Mouse (Mus musculus): ENCODE results near the gene Elovl2. TPM values are rescaled to one million over a fixed set of nuclear protein-coding genes. Genes with fewer than 3 reads are reported as not detected.

Elovl2 gene
- polyA plus RNA-seq, 1 experiment, result 12.6 TPM

DNA sequence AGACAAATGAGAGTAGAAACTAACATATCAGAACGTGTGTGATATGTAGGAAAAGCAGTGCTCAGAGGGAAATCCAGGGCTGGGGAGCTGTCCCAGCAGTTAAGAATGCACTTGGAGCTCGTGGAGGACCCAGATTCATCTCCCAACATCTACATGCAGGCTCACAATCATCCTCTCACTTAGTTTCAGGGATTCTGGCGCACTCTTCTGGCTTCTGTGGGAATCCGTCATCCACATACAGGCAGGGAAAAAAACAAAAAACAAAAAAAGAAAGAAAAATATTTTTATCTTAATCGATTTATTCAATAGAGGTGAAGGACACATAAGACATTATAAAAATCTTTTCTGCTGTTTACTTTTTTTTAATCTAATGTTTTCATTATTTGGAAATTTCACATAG is 61.8 kb downstream of the Elovl2 start:
- Histone ChIP-seq H3K4me1 (ENCODE audit: control insufficient read depth, insufficient read depth, low read length) (no peaks in the 10 kb centered on the region), H3K27ac (ENCODE audit: insufficient read depth, low read length) (no peak overlapping the region), H3K4me3 (ENCODE audit: insufficient read depth, low read length) (no peak overlapping the region)
- TF ChIP-seq CTCF (IDR thresholded peaks at IDR 0.05; ENCODE audit: extremely low read depth, insufficient read depth, low read length) (peak; percentile 12; the same call in 1 of the 2 replicates), POLR2A (IDR thresholded peaks at IDR 0.05; ENCODE audit: extremely low read depth, insufficient read depth, low read length) (no peak)

GRCm38 (mm10) chr13:41153146-41153545 is 67.1 kb downstream of the Elovl2 start:
- no peak for TF ChIP-seq CTCF (IDR thresholded peaks at IDR 0.05; ENCODE audit: extremely low read depth, insufficient read depth, low read length)
- TF ChIP-seq POLR2A (IDR thresholded peaks at IDR 0.05; ENCODE audit: extremely low read depth, insufficient read depth, low read length), result no peak
- Histone ChIP-seq H3K27ac (ENCODE audit: insufficient read depth, low read length) (no peak overlapping the region), H3K4me1 (ENCODE audit: control insufficient read depth, insufficient read depth, low read length) (no peaks in the 10 kb centered on the region), H3K4me3 (ENCODE audit: insufficient read depth, low read length) (no peak overlapping the region)

DNA sequence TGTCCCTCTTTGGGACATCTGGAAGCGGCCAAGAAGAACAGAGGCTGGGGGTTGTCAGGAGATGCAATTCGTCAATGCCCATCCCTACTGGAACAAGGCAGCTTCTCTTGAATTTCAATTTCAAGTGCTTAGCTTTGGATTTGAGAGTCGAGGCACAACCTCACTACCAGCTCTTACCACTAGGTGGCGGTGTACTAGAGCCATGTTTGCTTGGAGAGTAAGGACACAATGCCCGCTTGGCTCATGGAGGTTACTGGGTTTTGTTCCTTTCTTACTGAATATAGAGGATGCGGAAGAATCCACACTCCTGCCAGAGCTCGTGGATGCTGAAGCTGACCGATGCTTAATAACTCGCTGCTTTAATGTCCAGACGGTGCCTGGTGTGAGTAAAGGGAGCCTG is 73.9 kb downstream of the Elovl2 start:
- H3K4me3 ChIP-seq (ENCODE audit: insufficient read depth, low read length), result no peak overlapping the region
- TF ChIP-seq CTCF (IDR thresholded peaks at IDR 0.05; ENCODE audit: extremely low read depth, insufficient read depth, low read length) (peak; percentile 85), POLR2A (IDR thresholded peaks at IDR 0.05; ENCODE audit: extremely low read depth, insufficient read depth, low read length) (no peak)

DNA sequence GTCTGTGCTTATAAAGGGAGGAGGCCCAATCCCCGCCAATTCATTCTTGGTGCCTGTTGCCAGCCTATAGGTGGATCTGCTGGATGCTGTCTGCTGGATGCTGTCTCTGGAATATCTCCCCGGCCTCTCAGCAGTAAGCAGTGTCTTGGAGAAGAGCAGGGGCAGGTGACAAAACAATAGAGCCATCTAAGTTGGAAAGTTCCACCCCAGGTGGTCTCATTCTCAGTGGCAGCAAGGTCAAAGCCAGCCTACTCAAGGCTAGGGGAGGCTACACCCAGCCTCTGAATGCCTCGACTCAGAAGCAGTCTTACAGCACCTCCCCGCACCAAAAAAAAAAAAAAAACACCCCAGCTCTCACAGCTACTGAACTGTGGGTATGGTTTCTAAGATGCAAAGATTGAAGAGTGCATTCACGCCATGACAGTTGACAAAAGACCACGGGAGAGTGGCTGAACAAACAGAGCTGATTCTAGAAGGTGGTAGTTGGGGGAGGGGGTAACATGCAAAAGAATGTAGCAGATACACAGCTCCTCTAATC is 74.7 kb downstream of the Elovl2 start:
- Histone ChIP-seq H3K4me1 (ENCODE audit: control insufficient read depth, insufficient read depth, low read length) (no peaks in the 10 kb centered on the region), H3K27ac (ENCODE audit: insufficient read depth, low read length) (no peak overlapping the region), H3K4me3 (ENCODE audit: insufficient read depth, low read length) (no peak overlapping the region)
- TF ChIP-seq CTCF (IDR thresholded peaks at IDR 0.05; ENCODE audit: extremely low read depth, insufficient read depth, low read length), result no peak
- no peak for TF ChIP-seq POLR2A (IDR thresholded peaks at IDR 0.05; ENCODE audit: extremely low read depth, insufficient read depth, low read length)

More for the DNA sequence above, 73.9 kb downstream of the Elovl2 start:
- no peaks in the 10 kb centered on the region for H3K4me1 ChIP-seq (ENCODE audit: control insufficient read depth, insufficient read depth, low read length)
- H3K27ac ChIP-seq (ENCODE audit: insufficient read depth, low read length), result no peak overlapping the region

DNA sequence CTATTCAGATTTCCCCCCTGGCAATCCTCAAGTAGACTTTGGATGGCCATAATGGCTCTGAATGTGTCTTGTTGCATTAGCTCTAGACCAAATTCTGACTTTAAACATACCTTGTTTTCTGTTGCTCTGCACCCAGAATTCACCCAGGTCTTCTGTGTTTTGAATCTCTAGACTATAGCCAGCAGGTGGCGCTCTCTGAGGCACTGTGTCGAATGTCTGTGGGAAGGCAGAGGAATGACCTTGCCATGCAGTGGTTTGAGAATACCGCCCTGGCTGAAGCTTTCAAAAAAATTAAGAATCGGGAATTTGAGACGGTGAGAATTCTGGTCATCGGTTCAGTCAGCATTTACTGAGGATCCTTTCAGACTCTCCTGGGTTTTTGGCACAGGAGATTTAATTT is 85.3 kb downstream of the Elovl2 start:
- no peaks in the 10 kb centered on the region for H3K4me1 ChIP-seq (ENCODE audit: control insufficient read depth, insufficient read depth, low read length)

More for the DNA sequence above, 85.3 kb downstream of the Elovl2 start:
- H3K4me3 ChIP-seq (ENCODE audit: insufficient read depth, low read length), result no peak overlapping the region
- TF ChIP-seq CTCF (IDR thresholded peaks at IDR 0.05; ENCODE audit: extremely low read depth, insufficient read depth, low read length) (peak; percentile 65), POLR2A (IDR thresholded peaks at IDR 0.05; ENCODE audit: extremely low read depth, insufficient read depth, low read length) (no peak)
- no peak overlapping the region for H3K27ac ChIP-seq (ENCODE audit: insufficient read depth, low read length)

Other genes starting within 250 kb of the Elovl2 start
- 49.9 and 50.7 TPM in 2 replicates for gene Pak1ip1, start 219.4 kb downstream of the Elovl2 start, polyA plus RNA-seq (2012; rRNA removed)
- gene Tmem14c, start 204.1 kb downstream of the Elovl2 start, polyA plus RNA-seq (2012; rRNA removed), result 67.3 and 69.6 TPM in 2 replicates
- gene Mak, start 140.7 kb downstream of the Elovl2 start, polyA plus RNA-seq (2012; rRNA removed), result 3.3 and 4.1 TPM in 2 replicates
- gene Gcm2, start 109.4 kb downstream of the Elovl2 start, polyA plus RNA-seq (2012; rRNA removed), result not detected in 2 replicates
- 0.06 and 0.54 TPM in 2 replicates for gene Sycp2l, start 106.1 kb downstream of the Elovl2 start, polyA plus RNA-seq (2012; rRNA removed)
- gene Smim13, start 29.4 kb upstream of the Elovl2 start, polyA plus RNA-seq (2012; rRNA removed), result 121 and 125 TPM in 2 replicates
- not detected in 2 replicates for gene Gm17364, start 53.6 kb upstream of the Elovl2 start, polyA plus RNA-seq (2012; rRNA removed)

Data from cortical plate, adult 2 months (tissue).